Mouse (Mus musculus) MEL (cell line): ENCODE results near the gene Polr1d. TPM values are rescaled to one million over a fixed set of nuclear protein-coding genes. Genes with fewer than 3 reads are reported as not detected.

Experiments used
- DNase-seq: peaks from one replicate; pipeline ENCODE4 v3.0.0; 2011; ENCODE audit warnings: low read depth, low spot score
- H3K27ac ChIP-seq: 2 replicates; pipeline ENCODE4 v1.5.1; 2012; ENCODE audit warnings: low read depth, mild to moderate bottlenecking, control low read depth, low read length, moderate library complexity; ENCODE audit not compliant: control insufficient read depth
- H3K27me3 ChIP-seq, 2 experiments: fragments of 150-350 bp in 1 of 2; sonication (generic) in 1 of 2; 2 replicates each; pipeline ENCODE4 v1.6.1; 2012; ENCODE audit warnings: low read length in 2 of 2, mild to moderate bottlenecking in 2 of 2, improper control_type of control experiment in 1 of 2, moderate library complexity in 1 of 2; ENCODE audit not compliant: insufficient read depth in 2 of 2, control insufficient read depth in 1 of 2
- H3K36me3 ChIP-seq, 2 experiments: 2 replicates each; pipeline ENCODE4 v1.6.1; 2012 to 2014; ENCODE audit warnings: low read length in 2 of 2, improper control_type of control experiment in 1 of 2, inconsistent platforms in 1 of 2, mild to moderate bottlenecking in 1 of 2; ENCODE audit not compliant: insufficient read depth in 2 of 2, control insufficient read depth in 1 of 2
- H3K4me1 ChIP-seq, 2 experiments: fragments of 150-350 bp in 1 of 2; sonication (generic) in 1 of 2; 2 replicates each; pipeline ENCODE4 v1.6.1; 2012; ENCODE audit warnings: low read length in 2 of 2, improper control_type of control experiment in 1 of 2, mild to moderate bottlenecking in 1 of 2; ENCODE audit not compliant: insufficient read depth in 2 of 2, control insufficient read depth in 1 of 2
- H3K4me3 ChIP-seq, 2 experiments: fragments of 150-350 bp in 1 of 2; sonication (generic) in 1 of 2; 2 replicates each; pipeline ENCODE4 v1.5.1; 2012; ENCODE audit warnings: low read depth in 2 of 2, low read length in 2 of 2, mild to moderate bottlenecking in 2 of 2, moderate library complexity in 2 of 2, control low read depth in 1 of 2, improper control_type of control experiment in 1 of 2; ENCODE audit not compliant: control insufficient read depth in 1 of 2, insufficient read depth in 1 of 2
- H3K79me2 ChIP-seq: 2 replicates; pipeline ENCODE4 v1.6.1; 2012; ENCODE audit warnings: mild to moderate bottlenecking, low read length, moderate library complexity; ENCODE audit not compliant: control insufficient read depth, poor library complexity, insufficient read depth
- H3K9ac ChIP-seq: 2 replicates; pipeline ENCODE4 v1.6.1; 2012; ENCODE audit warnings: low read depth, mild to moderate bottlenecking, control low read depth, low read length, moderate library complexity; ENCODE audit not compliant: control insufficient read depth, poor library complexity, severe bottlenecking
- H3K9me3 ChIP-seq: fragments of 150-350 bp; sonication (generic); replicated peaks from 2 replicates; pipeline ENCODE4 v1.6.1; 2012; ENCODE audit warnings: mild to moderate bottlenecking, low read length, improper control_type of control experiment, moderate library complexity; ENCODE audit not compliant: insufficient read depth
- CHD2 ChIP-seq: IDR thresholded peaks from 2 replicates; pipeline ENCODE4 v1.6.1; 2011; ENCODE audit warnings: low read length, improper control_type of control experiment
- E2F4 ChIP-seq: IDR thresholded peaks from 2 replicates; pipeline ENCODE4 v1.6.1; 2011; ENCODE audit warnings: low read depth, low read length, improper control_type of control experiment, borderline replicate concordance
- ELF1 ChIP-seq: IDR thresholded peaks from 2 replicates; pipeline ENCODE4 v1.6.1; 2014; ENCODE audit warnings: low read depth, mild to moderate bottlenecking, inconsistent platforms, low read length, improper control_type of control experiment, moderate library complexity
- ETS1 ChIP-seq: IDR thresholded peaks from 2 replicates; pipeline ENCODE4 v1.6.1; 2012; ENCODE audit warnings: low read depth, mild to moderate bottlenecking, inconsistent platforms, low read length, improper control_type of control experiment, moderate library complexity
- GATA1 ChIP-seq: IDR thresholded peaks from 2 replicates; pipeline ENCODE4 v1.6.1; 2011; ENCODE audit warnings: low read depth, low read length, improper control_type of control experiment
- HCFC1 ChIP-seq: IDR thresholded peaks from 2 replicates; pipeline ENCODE4 v1.6.1; 2012; ENCODE audit warnings: low read depth, mild to moderate bottlenecking, inconsistent platforms, low read length, improper control_type of control experiment, moderate library complexity
- KAT2A ChIP-seq: conservative IDR thresholded peaks from 2 replicates; pipeline ENCODE4 v1.6.1; 2012; ENCODE audit warnings: low read depth, low read length, improper control_type of control experiment, inconsistent platforms
- MAFK ChIP-seq: IDR thresholded peaks from 2 replicates; pipeline ENCODE4 v1.6.1; 2011; ENCODE audit warnings: low read depth, mild to moderate bottlenecking, low read length, improper control_type of control experiment, borderline replicate concordance
- MAX ChIP-seq: IDR thresholded peaks from 2 replicates; pipeline ENCODE4 v1.6.1; 2011; ENCODE audit warnings: low read length, improper control_type of control experiment
- MAZ ChIP-seq: IDR thresholded peaks from 2 replicates; pipeline ENCODE4 v1.6.1; 2012; ENCODE audit warnings: low read depth, mild to moderate bottlenecking, inconsistent platforms, low read length, improper control_type of control experiment
- MEF2A ChIP-seq: IDR thresholded peaks from 2 replicates; pipeline ENCODE4 v1.6.1; 2014; ENCODE audit warnings: low read depth, mild to moderate bottlenecking, inconsistent platforms, low read length, improper control_type of control experiment; ENCODE audit not compliant: poor library complexity, insufficient replicate concordance, severe bottlenecking; ENCODE audit errors: extremely low read depth
- MXI1 ChIP-seq: IDR thresholded peaks from 2 replicates; pipeline ENCODE4 v1.6.1; 2011; ENCODE audit warnings: mild to moderate bottlenecking, low read depth, low read length, improper control_type of control experiment
- MYB ChIP-seq: IDR thresholded peaks from 2 replicates; pipeline ENCODE4 v1.6.1; 2011; ENCODE audit warnings: mild to moderate bottlenecking, low read depth, low read length, improper control_type of control experiment
- MYC ChIP-seq: IDR thresholded peaks from 2 replicates; pipeline ENCODE4 v1.6.1; 2011; ENCODE audit warnings: low read depth, mild to moderate bottlenecking, low read length, improper control_type of control experiment, moderate library complexity
- NELFE ChIP-seq: IDR thresholded peaks from 2 replicates; pipeline ENCODE4 v1.6.1; 2011; ENCODE audit warnings: low read depth, low read length, improper control_type of control experiment
- NRF1 ChIP-seq: IDR thresholded peaks from 2 replicates; pipeline ENCODE4 v1.6.1; 2014; ENCODE audit warnings: low read depth, mild to moderate bottlenecking, inconsistent platforms, low read length, improper control_type of control experiment, moderate library complexity; ENCODE audit not compliant: poor library complexity, insufficient read depth, severe bottlenecking
- POLR2AphosphoS2 ChIP-seq: IDR thresholded peaks from 2 replicates; pipeline ENCODE4 v1.6.1; 2011; ENCODE audit warnings: low read length, improper control_type of control experiment
- POLR2AphosphoS5 ChIP-seq: IDR thresholded peaks from 2 replicates; pipeline ENCODE4 v1.6.1; 2012; ENCODE audit warnings: low read depth, borderline replicate concordance, mild to moderate bottlenecking, inconsistent platforms, low read length, moderate library complexity, mixed read lengths
- RCOR1 ChIP-seq: IDR thresholded peaks from 2 replicates; pipeline ENCODE4 v1.6.1; 2012; ENCODE audit warnings: low read depth, mild to moderate bottlenecking, inconsistent platforms, low read length, improper control_type of control experiment
- SIN3A ChIP-seq: IDR thresholded peaks from 2 replicates; pipeline ENCODE4 v1.6.1; 2012; ENCODE audit warnings: low read length, improper control_type of control experiment, inconsistent platforms
- SMC3 ChIP-seq: IDR thresholded peaks from 2 replicates; pipeline ENCODE4 v1.6.1; 2011; ENCODE audit warnings: low read depth, low read length, improper control_type of control experiment
- TAL1 ChIP-seq: IDR thresholded peaks from 2 replicates; pipeline ENCODE4 v1.6.1; 2012; ENCODE audit warnings: mild to moderate bottlenecking, inconsistent platforms, low read length, moderate library complexity, mixed read lengths
- TCF12 ChIP-seq: IDR thresholded peaks from 2 replicates; pipeline ENCODE4 v1.6.1; 2014; ENCODE audit warnings: low read depth, mild to moderate bottlenecking, inconsistent platforms, low read length, improper control_type of control experiment, moderate library complexity
- UBTF ChIP-seq: IDR thresholded peaks from 2 replicates; pipeline ENCODE4 v1.6.1; 2012; ENCODE audit warnings: low read depth, mild to moderate bottlenecking, inconsistent platforms, low read length, improper control_type of control experiment, moderate library complexity, borderline replicate concordance; ENCODE audit not compliant: insufficient read depth
- USF1 ChIP-seq: IDR thresholded peaks from 2 replicates; pipeline ENCODE4 v1.6.1; 2014; ENCODE audit warnings: low read depth, mild to moderate bottlenecking, inconsistent platforms, low read length, improper control_type of control experiment, moderate library complexity
- USF2 ChIP-seq, 2 experiments: IDR thresholded peaks; 2 replicates each; pipeline ENCODE4 v1.6.1; 2011 to 2012; ENCODE audit warnings: improper control_type of control experiment in 2 of 2, low read length in 2 of 2, borderline replicate concordance in 1 of 2, inconsistent platforms in 1 of 2, low read depth in 1 of 2, mild to moderate bottlenecking in 1 of 2; ENCODE audit not compliant: insufficient read depth in 1 of 2
- ZC3H11A ChIP-seq: IDR thresholded peaks from 2 replicates; pipeline ENCODE4 v1.6.1; 2012; ENCODE audit warnings: low read depth, mild to moderate bottlenecking, inconsistent platforms, low read length, improper control_type of control experiment
- ZKSCAN1 ChIP-seq: IDR thresholded peaks from 2 replicates; pipeline ENCODE4 v1.6.1; 2012; ENCODE audit warnings: low read depth, mild to moderate bottlenecking, inconsistent platforms, low read length, improper control_type of control experiment, moderate library complexity
- ZMIZ1 ChIP-seq: IDR thresholded peaks from 2 replicates; pipeline ENCODE4 v1.6.1; 2012; ENCODE audit warnings: low read depth, mild to moderate bottlenecking, inconsistent platforms, low read length, improper control_type of control experiment, moderate library complexity
- ZNF384 ChIP-seq: IDR thresholded peaks from 2 replicates; pipeline ENCODE4 v1.6.1; 2012; ENCODE audit warnings: low read depth, mild to moderate bottlenecking, inconsistent platforms, low read length, improper control_type of control experiment
- polyA plus RNA-seq, 2 experiments: library from polyadenylated mRNA; stranded (reverse) in 1 of 2; unstranded in 1 of 2; fragments of >175 nt in 1 of 2; fragments of >200 nt in 1 of 2; gene quantifications; 2 replicates each; pipeline versions ENCODE4 v1.2.1 to v1.2.4; 2012; ENCODE audit warnings: low replicate concordance in 2 of 2, low read depth in 1 of 2; ENCODE audit not compliant: insufficient read length in 2 of 2, insufficient read depth in 1 of 2, missing spikeins in 1 of 2
- total RNA-seq: library from RNA; depleted of rRNA; stranded (reverse); fragments of 300-350 nt; gene quantifications from 2 replicates; pipeline ENCODE4 v1.2.3, GENCODE M21; 2012

Gene Polr1d
- total and polyA plus RNA-seq, 3 experiments, result 185 to 506 (median 388) TPM

GRCm38 (mm10) chr5:147059319-147059718 is 17.5 kb upstream of the Polr1d start:
- H3K9ac ChIP-seq, result no peak overlapping the region
- DNase-seq, result no peak
- no peaks in the 10 kb centered on the region for H3K9me3 ChIP-seq
- peaks cover 56% of the 10 kb centered on the region for H3K79me2 ChIP-seq
- no peak for TF ChIP-seq USF2 (IDR thresholded peaks at IDR 0.05; ENCODE audit: borderline replicate concordance in 1 of 2, insufficient read depth in 1 of 2, low read depth in 1 of 2, low read length in 2 of 2)
- no peak for TF ChIP-seq MYC
- TF ChIP-seq KAT2A, result no peak
- no peak for TF ChIP-seq ZMIZ1
- no peak for TF ChIP-seq USF1
- TF ChIP-seq, all 39 proteins: peak for 0
- Histone ChIP-seq H3K4me1 (peaks cover 8 to 24% of the 10 kb centered on the region in 2 experiments), H3K36me3 (peaks cover 2 to 27% of the 10 kb centered on the region in 2 experiments; a peak in 3 of 4 replicates), H3K4me3 (no peak overlapping the region), H3K27ac (no peak overlapping the region), H3K27me3 (no peaks in the 10 kb centered on the region)

- H3K79me2 ChIP-seq, result peaks cover 60% of the 10 kb centered on the region
- H3K27me3 ChIP-seq, result no peaks in the 10 kb centered on the region
- H3K9ac ChIP-seq, result 0 out of 2 replicates have a peak overlapping the region, but pooled peaks have one; percentile 16
- H3K36me3 ChIP-seq, result peaks cover 2 to 25% of the 10 kb centered on the region in 2 experiments; a peak in 3 of 4 replicates
- H3K4me1 ChIP-seq, result peaks cover 7 to 24% of the 10 kb centered on the region in 2 experiments
- peak; percentile 95 for DNase-seq
- 0 out of 2 replicates have a peak overlapping the region, but pooled peaks have one; percentile 2 for H3K27ac ChIP-seq
- no peaks in the 10 kb centered on the region for H3K9me3 ChIP-seq
- no peak overlapping the region for H3K4me3 ChIP-seq
- TF ChIP-seq SMC3 (no peak), NELFE (no peak), ETS1 (no peak; the same call in 1 of the 2 replicates), CHD2 (no peak), MAFK (no peak), TAL1 (no peak), ZKSCAN1 (no peak), UBTF (no peak), KAT2A (no peak), USF1 (no peak), GATA1 (peak; percentile 40; the same call in 1 of the 2 replicates), MEF2A (no peak), MYB (no peak), POLR2AphosphoS2 (no peak), NRF1 (peak; percentile 65), MYC (no peak), ZMIZ1 (no peak), MXI1 (no peak), ELF1 (no peak), MAX (peak; percentile 93), E2F4 (no peak), USF2 (IDR thresholded peaks at IDR 0.05; ENCODE audit: borderline replicate concordance in 1 of 2, insufficient read depth in 1 of 2, low read depth in 1 of 2, low read length in 2 of 2) (no peak), RCOR1 (no peak), ZC3H11A (no peak), TCF12 (no peak), MAZ (peak; percentile 67), POLR2AphosphoS5 (no peak), SIN3A (peak; percentile 59), ZNF384 (no peak), HCFC1 (peak; percentile 52; the same call in 1 of the 2 replicates)
Measured at GRCm38 (mm10) chr5:147060024-147060423, 16.8 kb upstream of the Polr1d start.
